Mouse (Mus musculus) left cerebral cortex, adult 2 months (tissue): Measurements from ENCODE around the gene Nat9. TPM values are rescaled to one million over a fixed set of nuclear protein-coding genes. Genes with fewer than 3 reads are reported as not detected.

Experiments used
- DNase-seq, 2 experiments: peaks; one replicate each; pipeline ENCODE4 v3.0.0; 2021 to 2022; ENCODE audit warnings: low spot score in 2 of 2, mixed read lengths in 1 of 2; ENCODE audit errors: extremely low spot score in 1 of 2
- H3K27ac ChIP-seq: fragments of 200-600 bp; 2 replicates; pipeline ENCODE4 v1.8.1; 2022
- H3K4me3 ChIP-seq: fragments of 200-600 bp; 2 replicates; pipeline ENCODE4 v1.8.1; 2022
- CTCF ChIP-seq: fragments of 200-600 bp; IDR thresholded peaks from 2 replicates; pipeline ENCODE4 v1.8.1; 2022; ENCODE audit warnings: antibody characterized with exemption, mild to moderate bottlenecking, moderate library complexity
- intact Hi-C: fragments of 180-260 bp; cut with DNase I; formaldehyde crosslinking; loops from one replicate; pipeline ENCODE4 v1.15.1; 2025
- total RNA-seq, 2 experiments: library from RNA; stranded (reverse); gene quantifications; 2 replicates each; pipeline ENCODE4 v1.2.3; 2021

The Nat9 gene
- total RNA-seq, 2 experiments from 2014 or later, result 23.1 to 25.6 TPM

GRCm38 (mm10) chr11:115160016-115160797, 27.5 kb downstream of the Nat9 start:
- Histone ChIP-seq H3K4me3 (no peak overlapping the region), H3K27ac (no peak overlapping the region)
- DNase-seq, result peak; percentile 53 to 64
- TF ChIP-seq CTCF, result peak; percentile 78
- intact Hi-C loops, result loop anchor here (2.0 kb wide), 1 partner anchor 111 kb away; no protein-coding TSS in a partner anchor

GRCm38 (mm10) chr11:115157933-115158719, 29.5 kb downstream of the Nat9 start:
- no peak overlapping the region for H3K27ac ChIP-seq
- intact Hi-C loops, result no loop called here
- TF ChIP-seq CTCF, result no peak
- no peak overlapping the region for H3K4me3 ChIP-seq
- DNase-seq, result no peak

GRCm38 (mm10) chr11:115155053-115155634, 32.5 kb downstream of the Nat9 start:
- no peak for TF ChIP-seq CTCF
- Histone ChIP-seq H3K4me3 (no peak overlapping the region), H3K27ac (no peak overlapping the region)
- intact Hi-C loops, result no loop called here
- DNase-seq, result no peak

- no peak overlapping the region for H3K4me3 ChIP-seq
- H3K27ac ChIP-seq, result no peak overlapping the region
- intact Hi-C loops, result no loop called here
- DNase-seq, result peak; percentile 63 to 66
- peak; percentile 74 for TF ChIP-seq CTCF
These were observed 33.9 kb downstream of the Nat9 start for GRCm38 (mm10) chr11:115153699-115154292.

- DNase-seq, result no peak
- Histone ChIP-seq H3K27ac (no peak overlapping the region), H3K4me3 (no peak overlapping the region)
- intact Hi-C loops, result no loop called here
- TF ChIP-seq CTCF, result no peak
These were observed 34.6 kb downstream of the Nat9 start for GRCm38 (mm10) chr11:115153088-115153487.

- H3K27ac ChIP-seq, result no peak overlapping the region
- no peak overlapping the region for H3K4me3 ChIP-seq
- intact Hi-C loops, result loop anchor here (1.0 kb wide), 1 partner anchor 69 kb away; no protein-coding TSS in a partner anchor
- no peak for DNase-seq
- TF ChIP-seq CTCF, result no peak
These were observed 35.8 kb downstream of the Nat9 start for GRCm38 (mm10) chr11:115151755-115152429.

GRCm38 (mm10) chr11:115150741-115151254, 36.9 kb downstream of the Nat9 start:
- no peak for TF ChIP-seq CTCF
- no peak overlapping the region for H3K4me3 ChIP-seq
- DNase-seq, result no peak
- H3K27ac ChIP-seq, result no peak overlapping the region
- intact Hi-C loops, result no loop called here

GRCm38 (mm10) chr11:115147813-115148212, 39.8 kb downstream of the Nat9 start:
- no peak for DNase-seq
- TF ChIP-seq CTCF, result no peak
- H3K27ac ChIP-seq, result no peak overlapping the region
- no peak overlapping the region for H3K4me3 ChIP-seq
- intact Hi-C loops, result no loop called here

- Histone ChIP-seq H3K4me3 (no peak overlapping the region), H3K27ac (no peak overlapping the region)
- intact Hi-C loops, result no loop called here
- no peak for DNase-seq
- TF ChIP-seq CTCF, result no peak
These were observed 45.7 kb downstream of the Nat9 start for GRCm38 (mm10) chr11:115141970-115142369.

GRCm38 (mm10) chr11:115138597-115139262, 48.9 kb downstream of the Nat9 start:
- Histone ChIP-seq H3K4me3 (no peak overlapping the region), H3K27ac (no peak overlapping the region)
- TF ChIP-seq CTCF, result no peak
- intact Hi-C loops, result no loop called here
- DNase-seq, result no peak
